Mouse (Mus musculus) embryonic facial prominence, embryonic 10.5 days (tissue): ENCODE data around the gene Sp140. TPM values are rescaled to one million over a fixed set of nuclear protein-coding genes. Genes with fewer than 3 reads are reported as not detected.
A peak's percentile ranks its signal among the peaks of the same experiment; 100 is the strongest.

ENCODE experiments used
- DNase-seq: peaks from one replicate; pipeline ENCODE4 v3.0.0-alpha.2; 2017; ENCODE audit warnings: low spot score
- H3K27ac ChIP-seq: fragments of 300-500 bp; sonication (generic); replicated peaks from 2 replicates; pipeline ENCODE4 v1.5.1; 2016; ENCODE audit warnings: mild to moderate bottlenecking
- H3K27me3 ChIP-seq: fragments of 300-500 bp; sonication (generic); replicated peaks from 2 replicates; pipeline ENCODE4 v1.6.1; 2016; ENCODE audit warnings: low read depth, mild to moderate bottlenecking; ENCODE audit not compliant: poor library complexity, severe bottlenecking
- H3K36me3 ChIP-seq: fragments of 300-500 bp; sonication (generic); replicated peaks from 2 replicates; pipeline ENCODE4 v1.6.1; 2016; ENCODE audit warnings: mild to moderate bottlenecking, moderate library complexity
- H3K4me1 ChIP-seq: fragments of 300-500 bp; sonication (generic); 2 replicates; pipeline ENCODE4 v1.6.1; 2016
- H3K4me3 ChIP-seq: fragments of 300-500 bp; sonication (generic); 2 replicates; pipeline ENCODE4 v1.5.1; 2016; ENCODE audit warnings: mild to moderate bottlenecking, moderate library complexity
- H3K9me3 ChIP-seq: fragments of 300-500 bp; sonication (generic); 2 replicates; pipeline ENCODE4 v1.6.1; 2016; ENCODE audit warnings: mild to moderate bottlenecking
- WGBS: fragments of 180-500 bp; shearing (Covaris S2); methylation state at CpG from one replicate; pipeline ENCODE4 v1.1.7; 2016; 5-methylcytosine and 5-hydroxymethylcytosine counted together
- polyA plus RNA-seq: library from polyadenylated mRNA; unstranded; fragments of >200 nt; fragmentation: Nextera tagmentation; extraction: Ambion mirVana; gene quantifications from 2 replicates; pipeline ENCODE4 v1.2.1, GENCODE M21; 2016

The Sp140 gene
- polyA plus RNA-seq, 1 experiment from 2014 or later: 0.55 TPM

GRCm38 (mm10) chr1:85664266-85664665 lies 64.1 kb downstream of the Sp140 start:
- H3K36me3 ChIP-seq: no peaks in the 10 kb centered on the region

DNA sequence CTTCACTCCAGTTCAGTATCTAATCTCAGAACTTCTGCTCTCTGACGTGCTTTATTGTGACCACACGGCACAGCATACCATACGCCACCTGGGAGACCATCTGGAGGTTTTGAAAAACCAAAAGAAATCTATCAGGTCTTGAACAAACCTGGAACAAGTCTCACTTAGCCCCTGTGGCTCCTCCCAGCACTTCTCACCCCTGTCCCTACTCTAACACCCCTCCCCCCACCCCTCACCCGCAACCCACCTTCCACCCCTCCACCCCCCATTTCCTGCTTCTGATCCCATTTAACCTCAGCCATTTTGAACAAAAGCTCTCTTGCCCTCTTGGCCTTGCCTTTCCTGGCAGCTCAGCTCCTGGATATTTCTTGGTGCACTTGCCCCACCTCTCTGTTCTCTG lies 80.0 kb downstream of the Sp140 start:
- H3K36me3 ChIP-seq: no peaks in the 10 kb centered on the region
- H3K27ac ChIP-seq: no peak overlapping the region
- peaks cover 7% of the 10 kb centered on the region; the same call in 1 of the 2 replicates for H3K4me1 ChIP-seq
- H3K4me3 ChIP-seq: no peak overlapping the region
- H3K9me3 ChIP-seq: no peaks in the 10 kb centered on the region
- WGBS: 52% methylated on average over 4 of the region's 4 CpGs
- DNase-seq: peak; percentile 53
- no peaks in the 10 kb centered on the region for H3K27me3 ChIP-seq

More at GRCm38 (mm10) chr1:85664266-85664665, 64.1 kb downstream of the Sp140 start:
- Histone ChIP-seq H3K4me1 (0 out of 2 replicates have a peak, but pooled peaks cover 2% of the 10 kb centered on the region), H3K27me3 (no peaks in the 10 kb centered on the region), H3K9me3 (no peaks in the 10 kb centered on the region), H3K4me3 (no peak overlapping the region), H3K27ac (no peak overlapping the region)
- DNase-seq: no peak

DNA sequence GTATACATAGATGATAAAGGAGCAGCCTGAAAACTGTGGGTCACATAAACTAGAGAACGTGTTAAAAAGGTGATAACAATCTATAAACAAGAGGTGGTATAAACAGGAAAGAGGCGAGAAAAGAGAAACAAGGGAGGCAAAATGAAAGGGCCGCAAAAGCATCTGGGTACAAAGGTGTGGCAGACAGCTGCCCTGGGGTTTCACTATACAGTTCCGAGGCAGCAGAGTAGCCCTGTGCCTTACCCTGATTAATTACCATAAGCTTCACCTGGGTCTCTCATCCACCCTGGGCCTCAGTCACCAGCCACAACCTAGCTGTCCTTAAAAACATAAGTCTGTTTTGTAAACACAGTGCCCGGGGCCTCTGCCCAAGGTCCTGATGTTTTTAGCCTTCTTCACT lies 86.5 kb downstream of the Sp140 start:
- H3K9me3 ChIP-seq: no peaks in the 10 kb centered on the region
- H3K4me3 ChIP-seq: no peak overlapping the region
- H3K27me3 ChIP-seq: no peaks in the 10 kb centered on the region
- DNase-seq: no peak
- 69% methylated on average over 5 of the region's 5 CpGs for WGBS
- H3K27ac ChIP-seq: no peak overlapping the region
- no peaks in the 10 kb centered on the region for H3K36me3 ChIP-seq
- H3K4me1 ChIP-seq: peaks cover 8% of the 10 kb centered on the region

GRCm38 (mm10) chr1:85687346-85687745 lies 87.2 kb downstream of the Sp140 start:
- 43% methylated on average over 5 of the region's 5 CpGs for WGBS
- H3K36me3 ChIP-seq: no peaks in the 10 kb centered on the region
- H3K4me1 ChIP-seq: peaks cover 8% of the 10 kb centered on the region
- H3K9me3 ChIP-seq: no peaks in the 10 kb centered on the region
- 0 out of 2 replicates have a peak overlapping the region, but pooled peaks have one; percentile 3 for H3K27ac ChIP-seq
- no peaks in the 10 kb centered on the region for H3K27me3 ChIP-seq
- peak; percentile 18 for DNase-seq
- no peak overlapping the region for H3K4me3 ChIP-seq

- WGBS: 79% methylated on average over 3 of the region's 3 CpGs
- DNase-seq: no peak
- H3K36me3 ChIP-seq: no peaks in the 10 kb centered on the region
- peaks cover 8% of the 10 kb centered on the region for H3K4me1 ChIP-seq
- no peak overlapping the region for H3K27ac ChIP-seq
- H3K9me3 ChIP-seq: no peaks in the 10 kb centered on the region
- no peak overlapping the region for H3K4me3 ChIP-seq
- H3K27me3 ChIP-seq: no peaks in the 10 kb centered on the region
These were observed 90.4 kb downstream of the Sp140 start for GRCm38 (mm10) chr1:85690544-85690943.

DNA sequence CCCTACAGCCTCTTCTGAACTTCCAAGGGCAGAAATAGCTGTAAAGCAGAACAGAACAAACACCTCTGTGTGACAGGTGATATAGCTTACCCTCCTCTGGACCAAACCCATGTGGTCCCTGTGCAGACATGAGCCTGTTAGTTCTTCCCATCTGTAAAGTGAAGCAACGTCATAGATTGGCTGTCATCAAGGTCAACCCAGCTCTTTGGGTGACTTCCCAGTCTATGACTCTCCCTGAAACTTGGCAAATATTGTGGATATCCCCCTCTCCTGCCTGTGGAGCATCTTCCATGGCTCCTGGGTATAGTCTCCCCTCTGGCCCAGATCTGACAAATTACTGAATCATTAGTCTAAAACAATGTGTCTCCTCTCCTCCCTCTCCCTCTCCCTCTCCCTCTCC lies 92.1 kb downstream of the Sp140 start:
- no peaks in the 10 kb centered on the region for H3K36me3 ChIP-seq
- H3K9me3 ChIP-seq: no peaks in the 10 kb centered on the region
- H3K4me3 ChIP-seq: no peak overlapping the region
- H3K4me1 ChIP-seq: peaks cover 5% of the 10 kb centered on the region
- no peak overlapping the region for H3K27ac ChIP-seq
- no peak for DNase-seq
- 58% methylated on average over 1 of the region's 1 CpGs for WGBS
- no peaks in the 10 kb centered on the region for H3K27me3 ChIP-seq

DNA sequence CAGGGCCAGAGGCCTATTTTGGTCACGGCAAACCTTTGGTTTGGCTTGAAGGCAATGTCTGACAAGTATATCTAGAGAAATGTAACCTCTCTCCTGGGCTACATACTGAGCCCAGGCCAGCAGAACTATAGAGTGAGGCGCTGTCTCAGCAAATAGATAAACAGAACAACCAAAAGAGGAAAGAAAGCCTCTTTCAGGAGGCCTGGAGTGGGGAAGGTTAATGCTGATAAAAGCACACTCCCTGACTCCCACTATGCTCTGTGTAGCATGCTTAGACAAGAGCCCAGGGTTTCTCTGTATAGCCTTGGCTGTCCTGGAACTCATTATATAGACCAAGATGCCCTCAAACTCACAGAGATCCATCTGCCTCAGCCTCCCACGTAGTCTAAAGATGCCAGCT lies 93.1 kb downstream of the Sp140 start:
- H3K4me3 ChIP-seq: no peak overlapping the region
- DNase-seq: no peak
- no peaks in the 10 kb centered on the region for H3K4me1 ChIP-seq
- no peaks in the 10 kb centered on the region for H3K27me3 ChIP-seq
- H3K36me3 ChIP-seq: no peaks in the 10 kb centered on the region
- H3K27ac ChIP-seq: no peak overlapping the region
- H3K9me3 ChIP-seq: no peaks in the 10 kb centered on the region
- 77% methylated on average over 3 of the region's 3 CpGs for WGBS

Other genes starting within 250 kb of the Sp140 start
- not detected in 2 replicates for gene G530012D18Rik, start 24.7 kb upstream of the Sp140 start, polyA plus RNA-seq
- 0.38 and 0.69 TPM in 2 replicates for gene Sp110, start 1.6 kb upstream of the Sp140 start, polyA plus RNA-seq
- gene Sp100, start 49.6 kb downstream of the Sp140 start, polyA plus RNA-seq: 0.26 and 0.34 TPM in 2 replicates
- 0.59 and 0.92 TPM in 2 replicates for gene A630001G21Rik, start 178.3 kb downstream of the Sp140 start, polyA plus RNA-seq
- gene Cab39, start 193.1 kb downstream of the Sp140 start, polyA plus RNA-seq: 33.6 and 34.2 TPM in 2 replicates